Mouse (Mus musculus) liver, postnatal 0 days (tissue): ENCODE data around the gene Srsf6.

Source experiments
- CTCF ChIP-seq: sonication (generic); IDR thresholded peaks from 2 replicates; pipeline ENCODE4 v1.5.1; 2016; ENCODE audit warnings: antibody characterized with exemption, low read depth
- EP300 ChIP-seq: IDR thresholded peaks from 2 replicates; pipeline ENCODE4 v1.6.1; 2016; ENCODE audit warnings: antibody characterized with exemption, low read depth, mild to moderate bottlenecking

DNA sequence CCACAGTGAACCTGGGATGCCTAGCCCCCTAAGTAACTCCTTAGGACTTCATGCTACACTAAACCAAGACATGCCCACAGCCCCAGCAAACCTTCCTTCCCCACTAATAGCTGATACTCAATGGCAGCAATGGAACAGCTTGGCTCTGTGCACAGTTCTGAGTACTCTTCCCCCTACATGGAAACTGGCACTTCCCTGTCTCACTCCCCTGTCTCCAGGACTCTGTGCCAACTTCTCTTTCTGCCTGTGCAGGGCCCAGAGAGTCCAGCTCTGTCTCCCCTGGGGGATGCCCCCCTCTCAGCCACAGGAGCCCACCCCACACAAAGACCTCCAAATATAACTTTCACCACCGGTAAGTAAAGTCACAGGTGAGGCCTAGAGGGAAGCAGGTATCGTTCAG lies 35.4 kb downstream of the Srsf6 start:
- no peak for TF ChIP-seq CTCF
- no peak for TF ChIP-seq EP300
